1 mouse cellular context compared by ENCODE assay signal in genomic region chr4:135750896-135751295, GRCm38 (mm10).
TF ChIP-seq lines count a peak whose summit lies in the region.

No protein-coding gene starts in this region.

TF ChIP-seq in MEL, 35 proteins besides CTCF, POLR2A, EP300 and RAD21:
- TF ChIP-seq SIN3A (IDR thresholded peaks at IDR 0.05; ENCODE audit: low read length) (no peak), SMC3 (IDR thresholded peaks at IDR 0.05; ENCODE audit: low read depth, low read length) (0 out of 2 replicates have a peak, but pooled peaks have one; percentile 14)
